Mouse (Mus musculus) midbrain, embryonic 16.5 days (tissue): ENCODE data around the gene Adap1. TPM values are rescaled to one million over a fixed set of nuclear protein-coding genes. Genes with fewer than 3 reads are reported as not detected.
"Not testable (repeated sequence)": the region's sequence is repeated elsewhere in the genome, so short reads cannot be mapped to it uniquely, and the experiment has no call there.

Experiments used
- ATAC-seq: fragments of 200-750 bp; cut with Nextera tagmentation; 2 replicates; pipeline ENCODE4 v1.8.0; 2017; ENCODE audit warnings: moderate TSS enrichment
- H3K27ac ChIP-seq: fragments of 300-500 bp; sonication (generic); 2 replicates; pipeline ENCODE4 v1.5.1; 2014; ENCODE audit warnings: mild to moderate bottlenecking, low read length, mixed read lengths
- H3K27me3 ChIP-seq: fragments of 300-500 bp; sonication (generic); 2 replicates; pipeline ENCODE4 v1.6.1; 2014; ENCODE audit warnings: low read depth, low read length, mixed read lengths; ENCODE audit not compliant: control insufficient read depth, insufficient read depth
- H3K36me3 ChIP-seq: fragments of 300-500 bp; sonication (generic); 2 replicates; pipeline ENCODE4 v1.6.1; 2014; ENCODE audit warnings: mild to moderate bottlenecking, low read length, moderate library complexity, mixed read lengths; ENCODE audit not compliant: control insufficient read depth, insufficient read depth
- H3K4me1 ChIP-seq: fragments of 300-500 bp; sonication (generic); 2 replicates; pipeline ENCODE4 v1.6.1; 2014; ENCODE audit warnings: mild to moderate bottlenecking, low read length, mixed read lengths; ENCODE audit not compliant: control insufficient read depth, insufficient read depth
- H3K4me2 ChIP-seq: fragments of 300-500 bp; sonication (generic); 2 replicates; pipeline ENCODE4 v1.6.1; 2014; ENCODE audit warnings: mild to moderate bottlenecking, low read length, mixed read lengths
- H3K4me3 ChIP-seq: fragments of 300-500 bp; sonication (generic); 2 replicates; pipeline ENCODE4 v1.5.1; 2014; ENCODE audit warnings: low read depth, mild to moderate bottlenecking, low read length, moderate library complexity, mixed read lengths
- H3K9ac ChIP-seq: fragments of 300-500 bp; sonication (generic); 2 replicates; pipeline ENCODE4 v1.6.1; 2014; ENCODE audit warnings: low read depth, low read length, mixed read lengths
- H3K9me3 ChIP-seq: fragments of 300-500 bp; sonication (generic); replicated peaks from 2 replicates; pipeline ENCODE4 v1.6.1; 2014; ENCODE audit warnings: mild to moderate bottlenecking, low read length, mixed read lengths; ENCODE audit not compliant: control insufficient read depth, poor library complexity, severe bottlenecking
- WGBS: fragments of 180-500 bp; shearing (Covaris S2); extraction: QIAGEN DNeasy Blood & Tissue Kit; methylation state at CpG from one replicate; pipeline ENCODE4 v1.1.7; 2014; 5-methylcytosine and 5-hydroxymethylcytosine counted together
- polyA plus RNA-seq: library from polyadenylated mRNA; unstranded; fragments of >200 nt; fragmentation: Nextera tagmentation; extraction: Ambion mirVana; gene quantifications from 2 replicates; pipeline ENCODE4 v1.2.1, GENCODE M21; 2015

Gene Adap1
- polyA plus RNA-seq, 1 experiment from 2014 or later = 68.5 TPM

GRCm38 (mm10) chr5:139344021-139344686 lies 18.7 kb upstream of the Adap1 start:
- no peaks in the 10 kb centered on the region for H3K9me3 ChIP-seq
- H3K27ac ChIP-seq = peak overlapping the region; percentile 78
- peaks cover 9% of the 10 kb centered on the region for H3K4me1 ChIP-seq
- H3K27me3 ChIP-seq = no peaks in the 10 kb centered on the region
- H3K4me2 ChIP-seq = peak overlapping the region; percentile 74
- peaks cover 15% of the 10 kb centered on the region for H3K36me3 ChIP-seq
- peak; percentile 70 for ATAC-seq
- WGBS = 7% methylated on average over 12 of the region's 12 CpGs
- H3K4me3 ChIP-seq = peak overlapping the region; percentile 76
- H3K9ac ChIP-seq = peak overlapping the region; percentile 87

- no peak overlapping the region for H3K9ac ChIP-seq
- no peak overlapping the region for H3K4me3 ChIP-seq
- 79% methylated on average over 11 of the region's 11 CpGs for WGBS
- peaks cover 8% of the 10 kb centered on the region for H3K4me1 ChIP-seq
- ATAC-seq = no peak
- H3K36me3 ChIP-seq = peaks cover 36% of the 10 kb centered on the region
- no peaks in the 10 kb centered on the region for H3K27me3 ChIP-seq
- no peak overlapping the region for H3K4me2 ChIP-seq
- H3K9me3 ChIP-seq = no peaks in the 10 kb centered on the region
- H3K27ac ChIP-seq = no peak overlapping the region
These were observed 13.5 kb upstream of the Adap1 start for GRCm38 (mm10) chr5:139338891-139339290.

DNA sequence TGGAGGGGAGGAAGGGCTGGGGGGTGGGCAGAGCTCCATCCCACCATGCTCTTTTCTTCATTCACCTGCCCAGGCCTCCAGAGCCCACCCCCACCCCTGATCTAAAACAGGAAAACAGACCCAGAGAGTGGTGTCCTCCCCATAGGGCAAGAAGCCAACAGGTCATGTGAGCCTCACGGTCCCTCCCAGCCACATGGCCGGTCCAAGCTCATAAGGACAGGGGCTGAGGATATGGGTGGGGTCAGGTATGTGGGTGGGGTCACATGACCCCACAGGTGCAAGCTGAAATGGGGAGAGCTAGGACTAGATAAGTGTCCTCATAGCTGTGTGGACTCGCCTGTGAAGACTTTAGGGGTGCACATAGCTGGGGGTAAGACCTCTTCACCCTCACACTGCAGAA lies 13.0 kb upstream of the Adap1 start:
- peaks cover 36% of the 10 kb centered on the region for H3K36me3 ChIP-seq

GRCm38 (mm10) chr5:139337826-139338370 lies 12.5 kb upstream of the Adap1 start:
- ATAC-seq = no peak
- Histone ChIP-seq H3K9ac (no peak overlapping the region), H3K27ac (no peak overlapping the region), H3K4me1 (no peaks in the 10 kb centered on the region), H3K9me3 (no peaks in the 10 kb centered on the region), H3K4me3 (no peak overlapping the region), H3K36me3 (peaks cover 36% of the 10 kb centered on the region), H3K4me2 (no peak overlapping the region), H3K27me3 (no peaks in the 10 kb centered on the region)
- WGBS = 79% methylated on average over 13 of the region's 13 CpGs

More for the DNA sequence above, 13.0 kb upstream of the Adap1 start:
- Histone ChIP-seq H3K4me1 (peaks cover 3% of the 10 kb centered on the region), H3K27me3 (no peaks in the 10 kb centered on the region), H3K9me3 (no peaks in the 10 kb centered on the region), H3K9ac (no peak overlapping the region), H3K27ac (no peak overlapping the region), H3K4me3 (no peak overlapping the region), H3K4me2 (no peak overlapping the region)
- ATAC-seq = no peak
- WGBS = 94% methylated on average over 3 of the region's 3 CpGs

GRCm38 (mm10) chr5:139335634-139336033 lies 10.2 kb upstream of the Adap1 start:
- Histone ChIP-seq H3K4me1 (no peaks in the 10 kb centered on the region), H3K9me3 (no peaks in the 10 kb centered on the region), H3K36me3 (peaks cover 26% of the 10 kb centered on the region), H3K27ac (no peak overlapping the region), H3K9ac (no peak overlapping the region), H3K4me2 (no peak overlapping the region), H3K4me3 (no peak overlapping the region), H3K27me3 (no peaks in the 10 kb centered on the region)
- 99% methylated on average over 4 of the region's 4 CpGs for WGBS
- no peak for ATAC-seq

DNA sequence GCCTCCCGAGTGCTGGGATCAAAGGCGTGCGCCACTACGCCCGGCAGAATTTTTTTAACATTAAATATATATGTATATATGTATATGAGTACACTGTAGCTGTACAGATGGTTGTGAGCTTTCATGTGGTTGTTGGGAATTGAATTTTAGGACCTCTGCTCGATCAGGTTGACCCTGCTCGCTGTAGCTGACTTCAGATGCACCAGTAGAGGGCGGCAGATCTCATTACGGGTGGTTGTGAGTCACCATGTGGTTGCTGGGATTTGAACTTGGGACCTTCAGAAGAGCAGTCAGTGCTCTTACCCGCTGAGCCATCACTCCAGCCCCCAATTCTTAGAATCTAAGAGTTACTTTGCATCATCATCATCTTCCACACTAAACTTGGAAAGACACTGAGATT lies 9.0 kb upstream of the Adap1 start:
- peaks cover 21% of the 10 kb centered on the region for H3K36me3 ChIP-seq
- not testable (repeated sequence) for H3K27me3 ChIP-seq, H3K9ac ChIP-seq, H3K9me3 ChIP-seq, H3K4me1 ChIP-seq, H3K27ac ChIP-seq, H3K4me2 ChIP-seq, H3K4me3 ChIP-seq, ATAC-seq
- 86% methylated on average over 10 of the region's 10 CpGs for WGBS

GRCm38 (mm10) chr5:139333301-139334013 lies 8.0 kb upstream of the Adap1 start:
- peaks cover 15% of the 10 kb centered on the region for H3K36me3 ChIP-seq
- H3K27me3 ChIP-seq = no peaks in the 10 kb centered on the region; the same call in 1 of the 2 replicates
- 76% methylated on average over 16 of the region's 16 CpGs for WGBS
- H3K4me3 ChIP-seq = no peak overlapping the region
- no peak for ATAC-seq
- no peak overlapping the region for H3K27ac ChIP-seq
- H3K9ac ChIP-seq = no peak overlapping the region
- no peak overlapping the region for H3K4me2 ChIP-seq
- H3K9me3 ChIP-seq = no peaks in the 10 kb centered on the region
- H3K4me1 ChIP-seq = no peaks in the 10 kb centered on the region

- no peak overlapping the region for H3K9ac ChIP-seq
- H3K9me3 ChIP-seq = no peaks in the 10 kb centered on the region
- WGBS = 87% methylated on average over 8 of the region's 8 CpGs
- H3K27me3 ChIP-seq = no peaks in the 10 kb centered on the region; the same call in 1 of the 2 replicates
- H3K27ac ChIP-seq = no peak overlapping the region
- H3K4me1 ChIP-seq = no peaks in the 10 kb centered on the region
- peaks cover 11% of the 10 kb centered on the region; the same call in 1 of the 2 replicates for H3K36me3 ChIP-seq
- H3K4me3 ChIP-seq = no peak overlapping the region
- no peak overlapping the region for H3K4me2 ChIP-seq
- ATAC-seq = no peak
These were observed 7.3 kb upstream of the Adap1 start for GRCm38 (mm10) chr5:139332590-139333272.
